Mouse (Mus musculus) cortical plate, adult 2 months (tissue): ENCODE measurements around the gene Gm10300.

Experiments
- CTCF ChIP-seq: fragments of 200-500 bp; IDR thresholded peaks from 2 replicates; pipeline ENCODE4 v1.5.1; 2011; ENCODE audit warnings: mild to moderate bottlenecking, control low read depth, low read length; ENCODE audit not compliant: insufficient read depth; ENCODE audit errors: extremely low read depth
- POLR2A ChIP-seq: fragments of 200-500 bp; IDR thresholded peaks from 2 replicates; pipeline ENCODE4 v1.6.1; 2011; ENCODE audit warnings: mild to moderate bottlenecking, low read length, control low read depth; ENCODE audit not compliant: insufficient read depth; ENCODE audit errors: extremely low read depth

GRCm38 (mm10) chr4:132041471-132042332 is 32.8 kb upstream of the Gm10300 start:
- TF ChIP-seq CTCF (no peak), POLR2A (no peak)
